Mouse (Mus musculus) kidney, adult 2 months (tissue): ENCODE results near the gene Bfsp2.

Source experiments
- CTCF ChIP-seq: fragments of 200-500 bp; conservative IDR thresholded peaks from 2 replicates; pipeline ENCODE4 v1.5.1; 2011; ENCODE audit warnings: low read depth, mild to moderate bottlenecking, control low read depth, low read length, moderate library complexity, mixed read lengths; ENCODE audit not compliant: insufficient read depth, insufficient read length
- POLR2A ChIP-seq: fragments of 200-500 bp; IDR thresholded peaks from one replicate; pipeline ENCODE4 v1.6.1; 2011; ENCODE audit warnings: low read depth, low read length, control low read depth

- no peak for TF ChIP-seq CTCF
- no peak for TF ChIP-seq POLR2A
Observed at GRCm38 (mm10) chr9:103523742-103524403, 43.7 kb upstream of the Bfsp2 start.
